Mouse (Mus musculus) spleen, postnatal 10 days (tissue): ENCODE measurements around the gene Phlda1.

Source experiments
- DNase-seq, 2 experiments: peaks; one replicate each; pipeline ENCODE4 v3.0.0; 2021 to 2022; ENCODE audit warnings: low spot score in 2 of 2

The Phlda1 gene

DNA sequence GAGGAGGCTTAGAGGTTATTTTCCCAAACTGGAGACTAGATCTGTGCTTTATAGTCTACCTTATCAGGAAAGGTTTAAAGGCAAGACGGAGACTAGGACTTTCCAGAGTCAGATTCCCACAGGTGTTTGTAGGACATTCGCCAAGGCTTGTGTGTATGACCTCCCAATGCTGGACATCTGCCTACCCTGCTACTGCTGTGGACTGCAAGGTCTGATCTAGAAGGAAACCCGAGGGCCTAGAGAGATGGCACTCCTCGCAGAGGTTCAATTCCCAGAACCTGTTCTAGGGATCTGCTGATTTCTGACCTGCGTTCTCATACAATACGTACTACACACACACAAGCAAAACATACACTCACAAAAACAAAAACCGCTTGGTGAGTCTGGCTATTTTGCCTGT lies 680 bp upstream of the Phlda1 start:
- DNase-seq: no peak

DNA sequence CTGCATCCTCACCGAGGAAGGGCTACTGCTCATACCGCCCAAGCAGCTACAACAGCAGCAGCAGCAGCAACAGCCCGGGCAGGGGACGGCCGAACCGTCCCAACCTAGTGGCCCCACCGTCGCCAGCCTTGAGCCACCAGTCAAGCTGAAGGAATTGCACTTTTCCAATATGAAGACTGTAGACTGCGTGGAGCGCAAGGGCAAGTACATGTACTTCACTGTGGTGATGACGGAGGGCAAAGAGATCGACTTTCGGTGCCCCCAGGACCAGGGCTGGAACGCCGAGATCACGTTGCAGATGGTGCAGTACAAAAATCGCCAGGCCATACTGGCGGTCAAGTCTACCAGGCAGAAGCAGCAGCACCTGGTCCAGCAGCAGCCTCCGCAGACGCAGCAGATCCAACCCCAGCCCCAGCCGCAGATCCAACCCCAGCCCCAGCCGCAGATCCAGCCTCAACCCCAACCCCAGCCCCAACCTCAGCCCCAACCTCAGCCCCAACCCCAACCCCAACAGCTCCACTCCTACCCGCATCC lies 907 bp downstream of the Phlda1 start:
- no peak for DNase-seq

DNA sequence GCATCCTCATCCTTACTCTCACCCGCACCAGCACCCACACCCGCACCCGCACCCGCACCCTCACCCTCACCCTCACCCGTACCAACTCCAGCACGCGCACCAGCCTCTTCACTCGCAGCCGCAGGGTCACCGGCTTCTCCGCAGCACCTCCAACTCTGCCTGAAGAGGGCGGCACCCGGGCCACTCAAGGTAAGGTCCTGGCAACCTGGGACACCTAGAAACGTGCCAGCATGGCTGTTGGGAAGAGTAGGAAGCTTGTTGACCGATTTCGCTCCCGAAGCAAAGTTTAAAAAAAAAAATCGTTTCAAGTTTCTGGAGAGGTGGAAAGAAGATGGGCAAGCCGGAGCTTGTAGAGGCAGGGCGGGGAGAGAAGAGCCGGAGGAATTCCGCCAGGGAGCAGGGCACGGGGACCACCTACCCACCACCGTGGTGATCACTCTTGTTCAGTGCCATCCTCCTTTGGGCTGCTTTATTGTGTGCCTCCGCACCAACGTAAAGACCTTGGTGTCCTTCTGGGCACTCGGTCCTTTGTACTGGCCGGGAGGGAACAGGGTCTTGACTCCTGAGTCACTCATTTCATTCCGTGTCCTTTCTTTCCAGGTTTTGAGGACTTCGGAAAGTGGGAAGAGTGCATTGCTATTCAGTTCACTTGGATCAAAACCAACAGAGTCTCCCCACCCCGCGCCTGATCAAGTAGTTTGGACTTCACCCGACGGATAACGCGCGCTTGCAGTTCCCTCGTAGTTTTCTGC lies 1.6 kb downstream of the Phlda1 start:
- DNase-seq: peak; percentile 28 to 71

DNA sequence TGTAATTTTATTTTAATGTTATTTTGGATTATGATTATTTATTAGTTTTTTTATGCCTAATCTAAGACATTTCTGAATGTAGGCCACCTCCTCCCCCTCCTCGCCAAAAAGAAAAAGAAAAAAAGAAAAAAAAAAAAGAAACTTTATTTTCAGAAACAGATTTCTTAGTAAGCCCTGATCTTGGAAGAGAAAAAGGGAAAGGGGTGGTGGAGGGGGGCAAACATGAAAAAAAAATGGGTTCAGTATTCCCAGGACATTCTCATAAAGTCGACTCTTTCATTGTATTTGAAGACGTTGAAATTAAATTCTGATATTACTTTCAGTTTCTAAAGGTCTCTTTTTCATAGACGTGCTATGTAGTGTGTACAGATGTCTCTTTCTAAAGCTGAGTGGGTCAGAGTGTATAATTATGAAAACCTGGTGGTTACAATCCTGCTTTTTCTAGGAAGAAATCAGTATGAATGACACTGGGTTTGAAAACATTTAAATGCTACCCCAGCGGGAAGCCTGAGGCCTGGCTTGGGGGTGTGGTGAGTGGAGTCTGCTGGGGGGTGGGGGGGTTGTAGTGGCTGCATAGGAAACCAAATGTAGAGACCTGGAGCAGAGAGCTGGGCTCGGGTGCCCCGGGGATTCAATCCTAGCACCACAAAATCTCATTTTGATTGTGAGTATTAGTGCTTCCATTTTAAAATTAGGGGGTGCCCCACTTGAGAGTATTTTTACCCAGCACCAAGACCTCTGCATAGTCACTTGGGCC lies 2.4 kb downstream of the Phlda1 start:
- no peak for DNase-seq

DNA sequence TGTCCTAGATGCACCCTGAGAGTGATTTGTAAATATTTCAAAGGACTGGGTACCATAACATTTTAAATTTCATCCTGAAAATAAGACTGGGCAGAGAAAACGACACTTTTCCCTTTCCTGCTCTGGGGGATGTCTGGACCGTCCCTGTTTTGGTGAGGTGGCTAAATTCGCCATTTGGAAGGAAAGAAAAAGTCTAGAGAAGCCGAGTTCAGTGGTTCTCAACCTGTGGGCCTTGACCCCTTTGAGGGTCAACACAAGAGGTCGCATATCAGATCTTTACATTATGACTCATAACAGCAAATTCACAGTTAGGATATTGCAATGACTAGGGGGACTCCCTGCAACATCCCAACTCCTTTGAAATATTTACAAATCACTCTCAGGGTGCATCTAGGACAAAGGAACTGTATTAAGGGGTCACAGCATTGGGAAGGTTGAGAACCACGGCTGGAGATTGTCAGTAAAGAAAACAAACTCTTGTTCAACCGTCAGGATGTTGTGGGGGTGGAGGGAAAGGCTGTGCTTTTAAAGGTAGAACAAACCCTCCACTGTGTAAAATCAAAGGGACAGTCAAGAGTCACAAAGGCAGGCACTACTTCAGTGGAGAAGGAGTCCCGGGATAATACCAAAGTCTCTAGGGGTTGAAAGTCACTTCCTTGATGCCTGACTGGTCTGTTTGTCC lies 3.2 kb downstream of the Phlda1 start:
- DNase-seq: no peak

DNA sequence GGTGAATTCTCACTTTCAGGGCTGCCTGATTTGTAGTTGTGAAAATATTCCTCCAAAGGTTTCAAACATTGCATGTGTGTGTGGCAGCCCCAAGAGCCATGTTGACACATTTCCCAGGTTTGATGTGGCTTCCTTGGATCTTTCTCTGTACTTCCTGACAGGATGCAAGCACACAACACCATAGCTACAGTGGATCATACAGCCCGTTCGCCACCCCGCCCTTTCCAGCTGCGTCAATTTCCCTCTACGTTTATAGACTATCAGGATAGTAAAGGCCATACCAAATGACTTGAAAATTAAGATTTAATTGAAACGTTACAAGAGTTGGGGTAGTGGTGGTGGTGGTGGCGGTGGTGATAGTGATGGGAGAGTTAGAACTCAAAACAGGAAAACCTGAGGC lies 3.9 kb downstream of the Phlda1 start:
- no peak for DNase-seq

DNA sequence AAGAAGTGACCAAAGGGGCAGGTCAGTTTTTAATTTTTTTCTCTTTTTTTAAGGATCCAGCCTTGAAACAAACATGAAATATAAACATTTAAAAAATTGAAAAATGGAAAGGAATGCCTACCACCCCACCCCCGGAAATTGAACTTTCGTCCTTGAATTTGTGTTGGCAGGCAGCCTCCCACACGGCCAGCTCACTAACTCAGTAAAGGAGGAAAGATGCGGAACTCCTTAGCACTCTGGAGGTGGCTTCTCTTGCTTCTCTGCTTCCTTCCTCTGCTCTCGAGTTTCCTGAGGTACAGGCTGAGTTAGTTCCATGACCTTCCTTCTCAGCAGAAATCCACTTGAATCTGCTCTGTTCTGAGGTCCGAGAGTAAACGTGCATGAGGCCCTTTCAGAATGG lies 4.7 kb downstream of the Phlda1 start:
- DNase-seq: no peak

DNA sequence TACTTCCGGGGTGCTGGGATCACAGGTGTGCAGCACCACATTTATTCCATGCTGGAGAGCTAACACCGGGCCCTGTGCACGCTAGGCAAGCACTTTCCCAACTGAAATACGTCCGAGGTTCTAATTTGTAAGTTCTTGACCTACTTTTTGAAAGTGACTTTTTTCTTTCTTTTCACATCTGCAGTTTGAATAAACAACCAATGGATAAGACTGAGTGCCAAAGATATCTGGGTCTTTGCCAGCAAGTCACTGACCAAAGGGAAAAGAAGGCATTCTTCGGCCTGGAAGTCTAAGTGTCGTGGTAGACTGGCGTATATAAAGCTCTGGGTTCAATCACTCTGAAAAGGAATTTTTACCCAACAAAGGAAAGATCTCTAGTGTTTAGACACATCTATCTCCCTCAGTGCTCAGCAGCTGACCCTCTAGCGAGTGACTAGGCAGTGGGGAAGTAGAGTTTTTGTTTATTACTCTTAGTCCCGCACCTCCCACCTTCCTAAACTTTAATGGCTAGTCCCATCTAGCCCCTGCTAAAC lies 6.0 kb downstream of the Phlda1 start:
- DNase-seq: no peak

DNA sequence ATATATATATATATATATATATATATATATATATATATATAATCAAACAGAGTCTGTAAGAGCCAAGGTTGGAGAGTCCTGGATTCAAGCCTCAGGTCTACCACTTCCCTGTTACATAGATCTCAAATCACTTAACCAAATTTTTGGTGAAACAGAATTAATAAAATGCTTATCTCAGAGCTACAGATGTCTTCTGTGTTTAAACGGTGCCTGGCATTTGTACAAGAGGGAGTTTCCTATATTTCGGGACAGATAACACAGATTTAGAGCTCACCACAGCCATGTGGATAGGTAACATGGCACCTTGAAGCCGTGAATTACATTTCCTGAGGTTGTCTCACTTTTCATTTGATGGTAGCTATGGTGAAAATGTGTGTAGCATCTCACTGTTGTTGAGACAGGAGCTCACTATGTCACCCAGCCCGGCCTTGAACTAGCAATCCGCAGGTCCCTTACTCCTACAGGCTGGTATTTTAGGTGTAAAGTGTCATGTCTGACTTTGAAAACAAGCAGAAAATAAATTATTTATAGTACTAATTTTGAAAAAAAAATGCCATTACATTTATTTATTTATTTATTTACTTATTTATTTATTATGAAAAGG lies 8.3 kb downstream of the Phlda1 start:
- no peak for DNase-seq

DNA sequence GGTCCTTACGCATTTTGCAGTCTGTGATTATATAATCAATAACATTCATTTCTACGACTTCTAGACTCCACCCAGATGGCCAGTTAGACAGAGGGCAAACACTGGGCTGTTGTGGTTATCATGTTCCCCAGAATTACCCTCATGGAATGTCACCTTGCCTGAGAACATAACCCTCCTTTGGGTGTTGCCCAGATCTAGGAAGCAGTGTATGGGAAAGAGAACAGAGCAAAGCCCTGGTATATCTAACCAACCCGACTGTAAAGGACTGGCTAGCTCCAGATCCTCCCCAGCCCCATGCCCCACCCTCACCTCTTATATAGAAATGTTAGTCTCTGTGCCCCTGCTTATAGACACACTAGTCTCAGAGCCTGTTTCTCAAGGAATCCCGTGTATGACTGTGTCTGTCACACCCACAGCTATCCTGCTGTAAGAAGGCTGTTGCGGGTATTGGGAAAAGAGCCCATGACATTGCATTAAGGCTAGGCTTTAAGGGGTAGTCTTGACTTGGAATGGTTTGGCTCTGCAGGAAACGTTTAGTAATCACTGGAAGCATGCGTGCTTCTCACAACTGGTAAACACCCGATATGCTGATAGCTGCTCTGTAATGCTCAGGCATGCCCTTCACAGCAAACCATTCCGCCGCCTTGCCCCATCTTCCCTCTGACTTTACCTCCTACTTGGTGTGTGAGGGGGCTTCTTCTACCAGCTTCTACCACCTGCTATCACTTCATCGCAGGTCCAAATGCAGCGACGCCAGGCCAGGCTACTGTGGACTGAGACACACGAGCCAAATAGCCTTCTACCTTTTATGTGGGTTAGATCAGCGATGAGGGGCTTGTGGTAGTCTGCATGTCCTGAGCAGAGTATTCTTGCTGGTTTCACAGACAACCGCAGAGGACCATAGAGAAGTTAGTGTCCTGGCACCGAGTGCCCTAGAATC lies 9.3 kb downstream of the Phlda1 start:
- DNase-seq: no peak

DNA sequence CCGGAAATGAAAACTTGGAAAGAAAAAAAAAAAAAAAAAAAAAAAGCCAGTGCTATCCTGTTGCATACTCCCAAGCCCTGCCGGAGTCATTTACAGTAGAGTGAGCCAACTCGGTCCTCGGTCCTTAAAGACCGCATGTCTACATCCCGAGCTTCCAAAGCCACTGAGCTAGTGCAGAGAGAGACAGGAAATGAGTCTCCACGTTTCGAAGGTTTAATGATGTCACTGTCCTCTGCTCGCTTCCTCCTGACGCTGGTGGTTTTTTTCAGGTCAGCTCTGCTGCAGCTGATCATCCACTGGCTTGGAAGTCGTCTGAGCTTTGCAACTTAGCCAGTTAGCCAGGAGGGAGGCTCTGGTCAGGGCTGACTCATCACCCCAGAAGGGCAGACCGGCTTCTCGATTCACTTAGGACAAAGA lies 10.1 kb downstream of the Phlda1 start:
- DNase-seq: no peak

DNA sequence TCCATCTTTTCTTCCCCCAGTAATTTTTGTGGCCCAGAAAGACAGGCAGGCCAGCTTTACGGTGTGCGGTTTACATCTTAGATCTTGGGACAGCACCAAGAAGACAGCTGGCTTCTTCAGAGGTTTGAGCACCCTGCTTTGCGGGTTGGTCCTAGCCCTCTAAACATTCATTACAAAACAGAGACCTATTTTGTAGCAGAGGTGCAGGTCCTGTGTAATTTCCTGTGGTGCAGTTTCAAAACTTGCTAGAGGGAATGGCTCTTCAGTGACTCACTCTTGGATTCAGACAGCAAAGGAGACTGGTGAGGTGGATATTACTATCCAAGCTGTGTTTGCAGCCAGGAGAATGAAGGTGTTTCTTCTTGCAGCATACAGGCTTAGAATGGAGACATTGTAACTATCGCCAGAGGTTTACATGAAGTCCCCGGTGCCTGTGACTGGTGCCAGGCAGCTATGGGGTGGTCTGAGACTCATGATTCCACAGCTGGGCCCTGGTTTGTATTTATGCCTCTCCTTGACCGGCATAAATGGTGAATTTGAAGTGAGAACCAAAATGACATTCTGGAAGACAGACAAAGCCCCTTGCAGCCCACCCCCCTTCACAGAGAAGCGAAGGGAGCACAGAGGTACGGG lies 10.8 kb downstream of the Phlda1 start:
- DNase-seq: no peak

DNA sequence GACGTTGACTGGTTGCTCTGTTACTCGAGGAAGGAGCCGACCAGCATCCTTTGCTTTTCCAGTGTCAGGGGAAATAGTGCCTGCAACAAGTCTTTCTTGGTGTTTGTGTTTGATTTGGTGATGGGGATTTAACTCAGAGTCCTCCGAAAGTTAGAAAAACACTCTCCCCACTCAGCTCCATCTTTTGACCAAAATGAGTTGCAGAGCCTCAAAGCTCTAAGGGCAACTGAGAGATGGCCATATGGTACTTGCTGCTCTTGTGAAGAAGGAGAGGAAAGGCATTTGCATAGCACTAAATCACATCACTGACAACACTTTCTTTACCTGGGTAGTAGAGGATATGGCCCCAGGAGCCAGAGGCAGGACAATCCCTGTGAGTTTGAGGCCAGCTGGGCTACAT lies 12.3 kb downstream of the Phlda1 start:
- no peak for DNase-seq

DNA sequence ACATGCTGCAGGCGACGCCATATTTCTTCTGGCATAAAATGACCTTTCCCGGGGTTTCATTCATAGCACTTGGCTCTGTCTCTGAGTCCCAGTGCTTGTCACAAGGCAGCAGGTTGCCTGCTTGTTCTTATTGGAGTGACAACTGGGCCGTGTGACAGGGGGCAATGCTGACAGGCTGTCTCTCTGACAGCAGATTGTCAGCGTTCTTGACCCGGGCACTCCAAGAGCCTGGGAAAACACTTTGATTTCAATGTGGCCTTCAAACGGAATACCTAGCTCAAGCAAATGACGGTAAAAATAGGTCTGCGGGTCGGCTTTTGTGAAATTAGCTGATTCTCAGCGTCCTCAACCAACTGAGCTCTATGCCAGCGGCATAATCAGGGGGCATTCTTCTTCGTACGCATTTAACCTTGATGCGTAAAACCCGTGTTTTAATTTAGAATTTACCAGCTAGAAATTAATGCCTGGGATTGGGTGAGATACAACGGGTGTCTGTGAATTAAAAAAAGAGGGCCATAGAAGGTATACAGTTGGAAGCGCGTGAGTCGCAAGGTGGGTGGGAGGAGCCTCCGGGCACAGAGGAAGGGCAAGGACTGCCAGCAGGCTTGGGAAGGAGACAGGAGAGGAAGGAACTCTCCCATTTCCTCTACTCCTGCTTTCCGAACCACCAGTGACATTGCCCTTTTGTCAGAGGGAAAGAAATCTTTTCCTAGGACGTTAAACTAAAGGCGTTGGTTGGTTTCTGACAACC lies 13.7 kb downstream of the Phlda1 start:
- no peak for DNase-seq

DNA sequence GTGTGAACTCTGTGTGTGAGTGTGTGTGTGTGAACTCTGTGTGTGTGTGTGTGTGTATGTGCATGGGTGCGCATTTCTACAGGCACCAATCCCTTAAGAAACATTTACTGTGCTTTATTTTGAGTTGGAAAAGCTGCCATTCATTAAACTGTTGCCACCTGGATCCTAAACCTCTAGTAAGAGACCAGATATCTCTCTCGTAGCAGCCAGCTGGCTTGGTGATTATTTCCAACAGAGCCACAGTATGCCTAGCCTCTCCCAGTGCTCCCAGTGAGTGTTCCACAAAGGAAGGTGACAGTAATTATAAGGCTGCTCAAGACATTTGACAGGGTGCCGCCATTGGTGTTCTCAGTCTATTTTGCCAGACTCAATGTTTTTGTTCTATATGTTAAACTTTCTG lies 14.5 kb downstream of the Phlda1 start:
- DNase-seq: no peak

DNA sequence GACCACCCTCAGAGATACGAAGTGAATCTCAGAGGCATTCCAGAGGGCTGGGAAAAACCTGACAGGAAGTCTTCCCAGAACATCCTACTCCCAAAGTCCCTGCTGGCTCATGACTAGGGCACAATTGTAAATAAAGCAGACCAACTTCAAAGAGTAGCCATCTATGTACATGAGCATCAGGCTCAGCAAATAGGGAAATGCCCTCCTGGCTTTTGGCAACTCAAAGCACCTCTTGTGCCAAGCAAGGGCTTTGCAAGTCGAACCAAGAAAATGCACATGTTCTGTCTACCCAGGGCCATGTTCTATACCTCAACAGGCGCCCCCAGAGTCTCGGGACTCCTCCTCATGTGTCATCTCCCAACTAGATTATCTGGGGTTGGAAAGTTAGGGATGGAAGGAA lies 15.6 kb downstream of the Phlda1 start:
- no peak for DNase-seq

DNA sequence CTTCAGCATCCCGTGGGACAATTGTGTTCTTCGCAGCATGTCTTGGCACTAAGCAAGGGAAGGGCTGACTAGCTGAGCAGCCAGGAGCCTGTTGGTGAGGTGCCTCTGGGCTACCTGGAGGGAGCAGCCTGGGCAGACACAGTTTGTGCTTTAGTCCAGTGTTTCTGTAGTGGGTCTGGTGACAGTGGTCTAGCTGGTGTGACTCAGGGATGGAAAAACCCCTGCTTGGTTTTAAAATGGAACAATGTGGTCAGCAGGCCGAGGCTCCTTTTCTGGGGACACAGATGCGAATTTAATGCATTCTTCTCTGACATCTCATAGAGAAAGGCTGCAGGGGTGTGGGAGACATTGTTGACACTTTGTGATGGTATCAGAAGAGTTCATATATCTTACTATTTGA lies 16.1 kb downstream of the Phlda1 start:
- no peak for DNase-seq

DNA sequence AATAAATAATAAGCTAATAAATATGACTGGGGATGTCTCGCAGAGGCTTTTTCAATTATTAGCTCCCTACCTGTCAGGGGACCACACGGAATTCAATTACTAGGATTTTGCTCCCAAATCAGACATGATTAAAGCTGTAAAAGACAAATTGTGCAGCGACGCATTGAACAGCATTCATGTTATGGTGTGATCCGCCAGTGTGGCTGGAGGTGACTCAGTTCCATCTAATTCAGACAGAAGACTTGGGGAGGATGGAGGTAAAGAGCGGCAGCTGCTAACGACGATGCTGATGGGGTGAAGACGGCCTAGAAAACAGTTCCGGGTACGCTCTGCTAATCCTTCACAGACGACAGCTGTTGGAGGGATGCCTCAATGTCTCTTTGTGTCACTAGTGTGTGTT lies 17.8 kb downstream of the Phlda1 start:
- DNase-seq: no peak

DNA sequence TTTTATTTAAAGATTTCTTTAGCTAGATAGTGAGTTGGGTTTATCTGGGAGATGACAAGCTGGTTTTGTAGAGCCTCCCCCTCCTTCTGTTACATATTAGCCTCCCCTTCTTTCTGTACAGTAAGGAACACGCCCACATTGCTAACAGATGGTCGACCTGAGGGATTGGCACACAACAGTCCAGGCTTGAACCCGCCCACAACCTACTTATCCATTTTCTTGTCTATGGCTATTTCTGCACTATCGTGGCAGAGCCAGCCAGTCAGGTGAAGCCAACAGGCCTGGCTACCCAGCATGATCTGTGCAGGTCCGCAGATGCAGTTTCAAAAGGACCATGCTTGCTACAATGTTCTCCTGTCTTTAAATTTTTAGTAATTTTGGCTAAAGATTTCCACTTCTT lies 21.0 kb downstream of the Phlda1 start:
- DNase-seq: no peak

DNA sequence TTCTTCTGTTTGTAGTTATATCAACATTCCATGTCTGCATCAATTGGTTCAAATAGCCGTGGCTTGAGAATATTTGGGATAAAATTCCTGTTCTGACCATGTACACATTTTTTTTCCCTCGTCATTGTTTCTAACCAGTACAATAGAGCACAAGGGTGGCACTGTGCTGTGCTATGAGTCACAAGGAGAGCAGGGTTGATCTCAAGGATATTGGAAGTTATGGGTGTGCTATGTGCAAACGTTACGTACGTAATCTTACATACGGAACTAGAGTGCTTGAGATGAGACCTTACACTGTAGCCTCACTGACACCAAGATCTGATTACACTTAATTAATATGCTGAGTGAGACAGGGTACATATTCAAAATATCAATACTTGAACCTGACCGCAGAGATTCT lies 21.5 kb downstream of the Phlda1 start:
- no peak for DNase-seq
